Mouse (Mus musculus) intestine, embryonic 16.5 days (tissue): ENCODE measurements around the gene Armh3. TPM values are rescaled to one million over a fixed set of nuclear protein-coding genes. Genes with fewer than 3 reads are reported as not detected.
A peak's percentile ranks its signal among the peaks of the same experiment; 100 is the strongest.

Experiments
- ATAC-seq: fragments of 200-750 bp; cut with Nextera tagmentation; 2 replicates; pipeline ENCODE4 v1.8.0; 2017; ENCODE audit warnings: moderate TSS enrichment, moderate library complexity
- H3K27ac ChIP-seq: fragments of 300-500 bp; sonication (generic); 2 replicates; pipeline ENCODE4 v1.5.1; 2014; ENCODE audit warnings: mild to moderate bottlenecking, low read length
- H3K27me3 ChIP-seq: fragments of 300-500 bp; sonication (generic); replicated peaks from 2 replicates; pipeline ENCODE4 v1.6.1; 2014; ENCODE audit warnings: low read length, control low read depth, mixed read lengths; ENCODE audit not compliant: control insufficient read depth, insufficient read depth
- H3K36me3 ChIP-seq: fragments of 300-500 bp; sonication (generic); 2 replicates; pipeline ENCODE4 v1.6.1; 2014; ENCODE audit warnings: low read length, control low read depth; ENCODE audit not compliant: control insufficient read depth, insufficient read depth
- H3K4me1 ChIP-seq: fragments of 300-500 bp; sonication (generic); 2 replicates; pipeline ENCODE4 v1.6.1; 2014; ENCODE audit warnings: low read length, control low read depth, mixed read lengths; ENCODE audit not compliant: control insufficient read depth, insufficient read depth
- H3K4me2 ChIP-seq: fragments of 300-500 bp; sonication (generic); 2 replicates; pipeline ENCODE4 v1.6.1; 2014; ENCODE audit warnings: low read depth, low read length, control low read depth
- H3K4me3 ChIP-seq: fragments of 300-500 bp; sonication (generic); 2 replicates; pipeline ENCODE4 v1.5.1; 2014; ENCODE audit warnings: mild to moderate bottlenecking, low read length
- H3K9ac ChIP-seq: fragments of 300-500 bp; sonication (generic); 2 replicates; pipeline ENCODE4 v1.6.1; 2014; ENCODE audit warnings: low read depth, low read length
- H3K9me3 ChIP-seq: fragments of 300-500 bp; sonication (generic); 2 replicates; pipeline ENCODE4 v1.6.1; 2016; ENCODE audit warnings: low read length, control low read depth; ENCODE audit not compliant: control insufficient read depth
- WGBS: fragments of 180-500 bp; shearing (Covaris S2); extraction: QIAGEN DNeasy Blood & Tissue Kit; methylation state at CpG from one replicate; pipeline ENCODE4 v1.1.7; 2014; 5-methylcytosine and 5-hydroxymethylcytosine counted together
- polyA plus RNA-seq: library from polyadenylated mRNA; unstranded; fragments of >200 nt; fragmentation: Nextera tagmentation; extraction: Ambion mirVana; gene quantifications from 2 replicates; pipeline ENCODE4 v1.2.1, GENCODE M21; 2015

Armh3 gene
- polyA plus RNA-seq, 1 experiment from 2014 or later: 17.2 TPM

GRCm38 (mm10) chr19:46016023-46016422, 17.7 kb upstream of the Armh3 start:
- no peaks in the 10 kb centered on the region for H3K9me3 ChIP-seq
- H3K27ac ChIP-seq: no peak overlapping the region
- no peak overlapping the region for H3K4me2 ChIP-seq
- no peaks in the 10 kb centered on the region for H3K4me1 ChIP-seq
- no peak overlapping the region for H3K4me3 ChIP-seq
- no peaks in the 10 kb centered on the region for H3K27me3 ChIP-seq
- WGBS: 77% methylated on average over 2 of the region's 2 CpGs
- no peaks in the 10 kb centered on the region for H3K36me3 ChIP-seq
- H3K9ac ChIP-seq: no peak overlapping the region
- ATAC-seq: no peak

- no peak overlapping the region for H3K27ac ChIP-seq
- ATAC-seq: peak; percentile 85
- no peaks in the 10 kb centered on the region for H3K9me3 ChIP-seq
- no peak overlapping the region for H3K9ac ChIP-seq
- no peaks in the 10 kb centered on the region for H3K36me3 ChIP-seq
- H3K4me2 ChIP-seq: no peak overlapping the region
- H3K27me3 ChIP-seq: no peaks in the 10 kb centered on the region
- H3K4me3 ChIP-seq: no peak overlapping the region
- H3K4me1 ChIP-seq: no peaks in the 10 kb centered on the region
- WGBS: 36% methylated on average over 12 of the region's 12 CpGs
These were observed 16.4 kb upstream of the Armh3 start for GRCm38 (mm10) chr19:46014572-46015178.

- WGBS: 90% methylated on average over 7 of the region's 7 CpGs
- H3K27ac ChIP-seq: no peak overlapping the region
- H3K27me3 ChIP-seq: no peaks in the 10 kb centered on the region
- H3K4me2 ChIP-seq: no peak overlapping the region
- peaks cover 9% of the 10 kb centered on the region for H3K4me1 ChIP-seq
- H3K4me3 ChIP-seq: no peak overlapping the region
- no peak overlapping the region for H3K9ac ChIP-seq
- no peaks in the 10 kb centered on the region for H3K36me3 ChIP-seq
- no peak for ATAC-seq
- no peaks in the 10 kb centered on the region for H3K9me3 ChIP-seq
These were observed 7.4 kb upstream of the Armh3 start for GRCm38 (mm10) chr19:46005680-46006079.

- Histone ChIP-seq H3K36me3 (no peaks in the 10 kb centered on the region), H3K9me3 (no peaks in the 10 kb centered on the region), H3K4me1 (peaks cover 9% of the 10 kb centered on the region), H3K4me2 (no peak overlapping the region), H3K27me3 (no peaks in the 10 kb centered on the region), H3K9ac (no peak overlapping the region), H3K4me3 (no peak overlapping the region), H3K27ac (no peak overlapping the region)
- ATAC-seq: no peak
- WGBS: 81% methylated on average over 17 of the region's 17 CpGs
These were observed 6.7 kb upstream of the Armh3 start for GRCm38 (mm10) chr19:46004814-46005466.

- Histone ChIP-seq H3K36me3 (no peaks in the 10 kb centered on the region), H3K4me3 (peak within 1 kb of the TSS; percentile 65), H3K9ac (peak within 1 kb of the TSS; percentile 80), H3K27ac (peak within 1 kb of the TSS; percentile 33), H3K9me3 (no peaks in the 10 kb centered on the region), H3K27me3 (no peaks in the 10 kb centered on the region), H3K4me1 (peaks cover 9% of the 10 kb centered on the region), H3K4me2 (peak within 1 kb of the TSS; percentile 80)
- peak; percentile 93 for ATAC-seq
- 2% methylated on average over 70 of the region's 70 CpGs for WGBS
These were observed 5.3 kb upstream of the Armh3 start, which contains the start of gene Hps6 for GRCm38 (mm10) chr19:46003371-46004226. Gene Hps6 (plus strand): TSS chr19:46003508.

GRCm38 (mm10) chr19:46002279-46002678, 4.0 kb upstream of the Armh3 start:
- Histone ChIP-seq H3K9me3 (no peaks in the 10 kb centered on the region), H3K27me3 (no peaks in the 10 kb centered on the region), H3K4me2 (no peak overlapping the region), H3K27ac (no peak overlapping the region), H3K36me3 (no peaks in the 10 kb centered on the region), H3K4me1 (peaks cover 13% of the 10 kb centered on the region), H3K9ac (no peak overlapping the region), H3K4me3 (no peak overlapping the region)
- ATAC-seq: no peak
- WGBS: 80% methylated on average over 9 of the region's 9 CpGs

- no peak overlapping the region for H3K9ac ChIP-seq
- no peaks in the 10 kb centered on the region for H3K27me3 ChIP-seq
- WGBS: 73% methylated on average over 1 of the region's 1 CpGs
- no peak overlapping the region for H3K4me2 ChIP-seq
- no peak overlapping the region for H3K4me3 ChIP-seq
- no peaks in the 10 kb centered on the region for H3K36me3 ChIP-seq
- H3K27ac ChIP-seq: no peak overlapping the region
- H3K4me1 ChIP-seq: peaks cover 13% of the 10 kb centered on the region
- no peak for ATAC-seq
- H3K9me3 ChIP-seq: peaks cover 5% of the 10 kb centered on the region
These were observed 1.1 kb upstream of the Armh3 start for GRCm38 (mm10) chr19:45999378-45999777.

GRCm38 (mm10) chr19:45998694-45999217, 468 bp upstream of the Armh3 start:
- peaks cover 6% of the 10 kb centered on the region for H3K9me3 ChIP-seq
- 10% methylated on average over 8 of the region's 8 CpGs for WGBS
- H3K27ac ChIP-seq: no peak overlapping the region
- H3K4me3 ChIP-seq: peak overlapping the region; percentile 82
- H3K4me1 ChIP-seq: peaks cover 7% of the 10 kb centered on the region
- H3K36me3 ChIP-seq: no peaks in the 10 kb centered on the region
- ATAC-seq: peak; percentile 18; the same call in 1 of the 2 replicates
- no peaks in the 10 kb centered on the region for H3K27me3 ChIP-seq
- peak overlapping the region; percentile 54 for H3K4me2 ChIP-seq
- H3K9ac ChIP-seq: peak overlapping the region; percentile 93

GRCm38 (mm10) chr19:45997365-45997764, 923 bp downstream of the Armh3 start:
- ATAC-seq: no peak
- WGBS: 58% methylated on average over 5 of the region's 5 CpGs
- Histone ChIP-seq H3K9me3 (peaks cover 6% of the 10 kb centered on the region), H3K4me2 (peak overlapping the region; percentile 53), H3K27ac (peak overlapping the region; percentile 97), H3K9ac (peak overlapping the region; percentile 93), H3K4me1 (peaks cover 7% of the 10 kb centered on the region), H3K36me3 (no peaks in the 10 kb centered on the region), H3K27me3 (no peaks in the 10 kb centered on the region), H3K4me3 (peak overlapping the region; percentile 82)
